Mouse (Mus musculus): Measurements from ENCODE around the gene Tcea2. TPM values are rescaled to one million over a fixed set of nuclear protein-coding genes. Genes with fewer than 3 reads are reported as not detected.

Tcea2 gene
- total RNA-seq (2021): 10 to 100 TPM; 51.2 to 59.4 TPM
- long read RNA-seq, experiment 1, transcript Tcea2-201 (10 exons, 1,183 nt): major isoform, 6 of 24 reads
- long read RNA-seq, experiment 1, partial matches to known transcripts: 5 of 24 reads
- long read RNA-seq, experiment 1, other reads (novel, unspliced or antisense): 13 of 24 reads
- long read RNA-seq, experiment 2, transcript Tcea2-201 (10 exons, 1,183 nt): major isoform, 7 of 24 reads
- long read RNA-seq, experiment 2, partial matches to known transcripts: 3 of 24 reads
- long read RNA-seq, experiment 2, other reads (novel, unspliced or antisense): 14 of 24 reads

- peak; percentile 70 to 75 for DNase-seq (ENCODE audit: low spot score in 2 of 2)
Measured at GRCm38 (mm10) chr2:181679951-181680715, at the start of gene Tcea2. Gene Tcea2, plus strand, starts transcription at chr2:181680310.

- peak; percentile 22 to 27 for DNase-seq (ENCODE audit: low spot score in 2 of 2)
Measured at GRCm38 (mm10) chr2:181632624-181633023, 47.5 kb upstream of the Tcea2 start.

GRCm38 (mm10) chr2:181635865-181636264 is 44.2 kb upstream of the Tcea2 start:
- no peak for DNase-seq (ENCODE audit: low spot score in 2 of 2)

- DNase-seq (ENCODE audit: low spot score in 2 of 2): no peak
Measured at GRCm38 (mm10) chr2:181644361-181644760, 35.7 kb upstream of the Tcea2 start.

GRCm38 (mm10) chr2:181645666-181646065 is 34.4 kb upstream of the Tcea2 start:
- no peak for DNase-seq (ENCODE audit: low spot score in 2 of 2)

GRCm38 (mm10) chr2:181646626-181647472 is 33.3 kb upstream of the Tcea2 start:
- DNase-seq (ENCODE audit: low spot score in 2 of 2): no peak

- no peak for DNase-seq (ENCODE audit: low spot score in 2 of 2)
Measured at GRCm38 (mm10) chr2:181648926-181649325, 31.2 kb upstream of the Tcea2 start.

- DNase-seq (ENCODE audit: low spot score in 2 of 2): no peak
Measured at GRCm38 (mm10) chr2:181653065-181653464, 27.0 kb upstream of the Tcea2 start.

- DNase-seq (ENCODE audit: low spot score in 2 of 2): no peak
Measured at GRCm38 (mm10) chr2:181653523-181653922, 26.6 kb upstream of the Tcea2 start.

GRCm38 (mm10) chr2:181656734-181657133 is 23.4 kb upstream of the Tcea2 start, which contains the start of gene Gm29797:
Gene Gm29797, plus strand, starts transcription at chr2:181657034.
- DNase-seq (ENCODE audit: low spot score in 2 of 2): no peak

- no peak for DNase-seq (ENCODE audit: low spot score in 2 of 2)
Measured at GRCm38 (mm10) chr2:181657441-181657840, 22.7 kb upstream of the Tcea2 start.

- no peak for DNase-seq (ENCODE audit: low spot score in 2 of 2)
Measured at GRCm38 (mm10) chr2:181658528-181658927, 21.6 kb upstream of the Tcea2 start.

GRCm38 (mm10) chr2:181658930-181659555 is 21.1 kb upstream of the Tcea2 start:
- DNase-seq (ENCODE audit: low spot score in 2 of 2): peak; percentile 58 to 59

GRCm38 (mm10) chr2:181659609-181660055 is 20.5 kb upstream of the Tcea2 start:
- peak; percentile 83 to 90 for DNase-seq (ENCODE audit: low spot score in 2 of 2)

- no peak for DNase-seq (ENCODE audit: low spot score in 2 of 2)
Measured at GRCm38 (mm10) chr2:181662620-181663297, 17.4 kb upstream of the Tcea2 start.

GRCm38 (mm10) chr2:181663298-181663630 is 16.8 kb upstream of the Tcea2 start:
- no peak for DNase-seq (ENCODE audit: low spot score in 2 of 2)

GRCm38 (mm10) chr2:181670285-181670912 is 9.7 kb upstream of the Tcea2 start:
- DNase-seq (ENCODE audit: low spot score in 2 of 2): no peak

GRCm38 (mm10) chr2:181670913-181671311 is 9.2 kb upstream of the Tcea2 start:
- no peak for DNase-seq (ENCODE audit: low spot score in 2 of 2)

- DNase-seq (ENCODE audit: low spot score in 2 of 2): no peak
Measured at GRCm38 (mm10) chr2:181671326-181671725, 8.8 kb upstream of the Tcea2 start, which contains the start of gene Sox18. Gene Sox18, minus strand, starts transcription at chr2:181671640.

- DNase-seq (ENCODE audit: low spot score in 2 of 2): no peak
Measured at GRCm38 (mm10) chr2:181671984-181672383, 8.1 kb upstream of the Tcea2 start.
